Mouse (Mus musculus) layer of hippocampus, adult 11-12 months (tissue): ENCODE measurements around the gene Ldhb.
"Not testable (repeated sequence)": the region's sequence is repeated elsewhere in the genome, so short reads cannot be mapped to it uniquely, and the experiment has no call there.

Experiments
- DNase-seq: peaks from one replicate; pipeline ENCODE4 v3.0.0; 2022; ENCODE audit warnings: low spot score

Ldhb gene

DNA sequence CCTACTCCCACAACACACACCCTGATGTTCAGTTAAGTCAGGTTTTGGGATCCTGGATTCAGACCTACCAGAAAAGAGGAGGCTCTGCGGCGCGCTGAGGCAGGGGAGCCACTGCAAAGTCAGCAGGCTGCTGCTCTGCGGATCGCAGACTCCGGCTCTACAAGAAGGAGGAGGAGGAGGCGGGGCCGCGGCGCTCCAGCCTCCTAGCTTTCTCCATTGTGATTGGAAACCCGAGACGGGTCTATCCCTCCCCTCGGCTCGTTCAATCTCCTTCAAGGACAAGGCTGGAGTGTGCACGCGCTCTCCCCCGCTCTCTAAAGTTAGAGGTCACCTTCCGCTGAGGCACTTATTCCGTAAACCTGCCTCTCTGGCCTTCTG lies at the start of gene Ldhb:
Gene Ldhb (minus strand): TSS at position 173 of the 378 bp plus-strand sequence.
- DNase-seq: peak; percentile 93

DNA sequence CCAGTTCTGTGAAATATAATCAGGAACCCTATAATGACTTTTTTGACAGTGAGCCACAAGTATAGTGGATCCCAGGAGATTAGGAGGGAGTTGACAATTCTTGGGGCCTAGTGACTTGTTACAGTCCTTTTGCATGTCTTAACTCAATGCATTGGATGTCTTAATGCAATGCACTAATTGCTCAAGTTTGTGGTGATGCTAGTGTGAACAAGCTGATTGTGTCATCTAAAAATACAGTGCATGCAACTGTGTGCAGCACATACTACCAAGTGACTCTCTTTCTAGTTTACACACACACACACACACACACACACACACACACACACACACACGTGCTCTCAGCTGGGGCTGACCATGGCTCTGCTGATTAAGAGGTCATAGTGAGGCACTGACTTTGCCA lies 48.2 kb upstream of the Ldhb start:
- no peak for DNase-seq

DNA sequence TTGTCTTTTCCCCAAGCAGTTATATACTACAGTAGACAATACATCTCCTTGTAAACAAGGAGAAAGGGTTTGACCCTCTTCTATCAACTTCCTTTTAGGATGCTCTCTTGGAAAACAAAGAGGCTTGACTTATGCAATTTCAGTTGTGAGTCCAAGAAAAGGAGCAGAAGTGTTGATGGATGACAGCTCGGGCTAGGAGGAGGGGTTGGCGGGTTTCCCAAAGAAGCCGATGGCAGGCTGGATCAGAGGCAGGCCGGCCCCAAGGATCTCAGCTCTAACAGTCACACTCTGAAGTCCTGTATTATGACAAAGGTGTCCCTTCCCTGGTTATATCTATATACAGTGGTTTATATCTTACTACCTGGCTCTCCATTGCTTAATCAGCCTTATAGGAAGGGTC lies 43.7 kb upstream of the Ldhb start:
- no peak for DNase-seq

DNA sequence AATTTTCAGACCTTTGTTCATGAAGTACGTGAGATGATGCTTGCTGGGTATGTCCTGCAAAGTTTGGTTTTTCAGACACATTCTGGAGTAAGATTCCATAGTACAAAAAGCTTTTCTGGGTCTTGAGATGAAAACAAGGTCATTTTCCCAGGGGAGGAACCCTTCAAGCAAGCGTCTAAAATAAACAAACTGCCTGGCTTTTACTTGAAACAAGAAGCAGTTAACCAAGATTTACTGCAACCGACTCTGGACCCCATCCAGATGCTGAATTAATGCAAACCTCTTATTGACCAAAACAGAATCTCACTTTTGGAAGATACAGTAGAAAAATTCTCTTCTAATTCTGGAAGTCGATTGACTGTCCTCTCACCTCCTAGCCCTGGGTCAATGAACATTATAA lies 43.1 kb upstream of the Ldhb start:
- no peak for DNase-seq

DNA sequence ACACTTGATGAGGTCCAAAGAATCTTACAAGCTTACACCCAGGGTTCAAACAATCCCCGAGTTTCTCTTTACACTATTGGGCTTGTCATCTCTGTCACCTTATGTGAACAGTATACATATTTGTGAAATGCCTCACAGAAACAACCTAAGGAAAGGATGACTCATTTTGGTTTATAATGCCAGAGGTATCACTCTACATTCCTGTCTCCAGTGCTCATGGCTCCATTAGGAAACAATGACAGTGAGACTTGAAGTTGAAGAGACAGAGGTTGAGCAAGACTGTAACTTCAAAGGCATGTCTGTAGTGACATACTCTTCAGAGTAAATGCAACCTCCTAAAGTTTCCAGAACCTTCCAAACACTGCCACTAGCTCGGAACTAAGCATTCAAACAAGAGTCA lies 40.6 kb upstream of the Ldhb start:
- no peak for DNase-seq

DNA sequence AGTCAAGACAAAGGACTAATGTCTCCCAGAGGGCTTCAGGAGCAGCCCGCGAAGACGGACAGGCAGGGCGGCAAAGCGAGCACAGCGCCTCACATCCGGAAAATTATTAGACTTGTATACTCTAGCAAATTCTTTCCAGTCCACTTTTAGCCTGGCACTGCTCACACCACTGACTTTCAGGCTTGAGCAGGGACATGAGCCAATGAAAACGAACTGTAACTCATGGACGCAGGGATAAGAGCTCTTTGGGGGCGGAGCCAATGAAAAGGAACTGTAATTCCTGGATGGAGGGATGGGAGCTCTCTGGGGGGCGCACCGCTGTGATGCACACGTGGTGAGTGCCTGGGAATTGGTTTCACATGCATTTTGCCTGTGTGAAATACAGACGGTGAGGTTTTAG lies 37.4 kb upstream of the Ldhb start:
- DNase-seq: no peak

DNA sequence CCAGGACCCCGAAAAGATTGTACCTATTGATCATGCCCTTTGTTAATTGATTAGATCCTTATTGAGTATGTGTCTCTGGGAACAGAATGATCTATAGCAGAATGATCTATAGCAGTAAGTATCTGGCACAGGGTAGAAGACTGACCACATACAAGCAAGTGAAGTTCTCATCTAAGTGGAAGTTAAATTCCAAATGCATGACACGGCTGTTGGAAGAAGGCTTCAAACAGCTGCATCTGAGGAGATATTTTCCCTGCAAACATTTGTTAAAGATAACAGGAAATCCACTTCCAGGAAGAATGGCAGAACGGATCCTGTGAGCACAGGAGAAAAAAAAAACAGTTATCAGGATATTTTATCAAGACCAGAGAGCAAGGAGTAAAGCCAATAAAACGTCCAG lies 35.9 kb upstream of the Ldhb start:
- DNase-seq: no peak

DNA sequence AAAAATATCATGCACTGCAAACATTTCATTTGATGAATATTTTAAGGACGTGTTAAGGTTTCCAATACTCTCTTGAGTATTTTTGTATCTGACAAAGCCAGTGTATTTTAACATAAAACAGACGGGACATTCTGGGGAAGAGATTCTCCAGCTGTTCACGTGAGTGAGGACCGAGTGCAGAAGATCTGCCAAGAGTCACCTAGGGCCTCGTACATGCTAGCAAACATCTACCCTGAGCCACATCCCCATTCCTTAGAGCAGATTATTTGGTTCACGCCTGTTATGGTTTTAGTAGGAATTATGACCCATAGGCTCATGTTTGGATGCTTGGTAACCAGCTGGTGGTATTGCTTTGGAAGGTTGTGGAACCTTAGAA lies 35.0 kb upstream of the Ldhb start:
- no peak for DNase-seq

DNA sequence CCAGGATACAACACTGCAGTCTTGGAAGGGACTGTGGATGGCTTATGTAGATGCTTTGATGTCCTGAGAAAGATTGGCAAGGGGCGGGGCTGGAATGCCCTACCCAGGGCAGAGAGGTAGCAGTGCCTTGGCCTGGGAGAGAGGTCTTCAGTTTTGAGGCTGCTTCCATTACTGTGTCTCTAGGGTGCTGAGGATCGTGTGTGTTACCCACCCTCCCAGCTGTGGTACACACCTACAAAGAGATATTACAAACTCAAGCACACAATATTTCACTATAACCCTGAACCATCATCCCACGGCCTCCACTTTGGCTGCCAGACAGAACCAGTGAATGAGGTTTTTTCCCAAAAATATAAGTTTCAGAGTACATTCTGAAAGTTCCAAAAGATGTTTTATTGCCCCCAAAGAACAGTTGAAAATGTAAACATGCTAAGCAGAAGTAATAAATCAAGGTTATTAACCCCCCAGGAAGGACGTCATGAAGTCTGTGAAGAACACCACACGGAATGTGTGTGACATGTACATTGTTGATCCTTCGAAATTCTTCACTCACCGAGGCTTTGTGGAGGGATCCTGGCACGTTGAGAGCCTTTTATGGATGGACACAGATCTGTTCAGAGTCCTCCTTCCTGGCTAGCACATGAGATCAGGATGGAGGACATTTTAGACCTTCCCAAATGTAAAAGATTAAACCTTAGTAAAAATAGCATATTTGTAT lies 34.5 kb upstream of the Ldhb start:
- DNase-seq: no peak

DNA sequence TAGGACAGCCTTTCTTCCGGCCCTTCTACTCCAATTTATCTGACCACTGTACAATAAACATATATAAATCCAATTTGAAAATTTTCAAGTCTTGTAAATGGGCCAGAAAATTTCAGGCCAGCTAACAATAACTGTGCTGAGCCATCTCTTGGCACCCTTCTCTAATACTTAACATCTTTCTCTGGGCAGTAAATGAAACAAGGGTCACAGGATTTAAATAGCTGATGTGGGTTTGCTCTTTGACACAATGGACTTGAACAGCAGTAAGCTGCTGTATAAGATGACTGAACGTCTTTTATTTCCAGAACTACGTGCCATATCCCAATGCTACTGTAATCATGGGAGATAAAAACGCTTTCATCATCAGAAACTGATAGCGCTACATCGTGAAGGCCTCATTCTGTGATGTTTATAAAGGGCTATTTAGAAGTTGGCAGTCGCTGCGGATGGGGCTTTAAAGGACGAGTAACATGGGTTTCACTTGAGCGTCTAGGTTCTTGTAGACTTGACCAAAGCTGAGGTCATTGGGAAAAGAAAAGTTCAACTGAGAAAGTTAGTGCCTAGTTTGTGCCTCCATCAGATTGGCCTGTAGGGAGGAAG lies 32.9 kb upstream of the Ldhb start:
- no peak for DNase-seq

DNA sequence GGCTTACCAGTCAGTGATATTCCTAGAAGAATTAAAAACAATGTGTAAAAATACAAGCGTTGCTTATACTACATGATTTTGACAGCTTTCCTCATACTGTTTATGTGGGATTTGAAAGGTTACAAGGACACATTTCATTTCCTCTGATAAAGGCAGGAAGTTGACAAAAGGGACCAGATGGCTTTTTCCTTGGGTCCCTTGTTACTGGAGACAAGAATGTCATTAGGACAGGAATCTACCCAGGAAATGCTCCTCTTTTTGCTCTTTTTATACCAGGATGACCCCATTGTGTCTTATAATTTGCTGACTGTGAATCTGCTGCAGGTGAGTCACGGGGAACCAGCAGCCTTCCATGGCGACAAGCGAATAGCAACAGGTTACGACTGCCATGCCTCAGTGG lies 32.4 kb upstream of the Ldhb start:
- no peak for DNase-seq

DNA sequence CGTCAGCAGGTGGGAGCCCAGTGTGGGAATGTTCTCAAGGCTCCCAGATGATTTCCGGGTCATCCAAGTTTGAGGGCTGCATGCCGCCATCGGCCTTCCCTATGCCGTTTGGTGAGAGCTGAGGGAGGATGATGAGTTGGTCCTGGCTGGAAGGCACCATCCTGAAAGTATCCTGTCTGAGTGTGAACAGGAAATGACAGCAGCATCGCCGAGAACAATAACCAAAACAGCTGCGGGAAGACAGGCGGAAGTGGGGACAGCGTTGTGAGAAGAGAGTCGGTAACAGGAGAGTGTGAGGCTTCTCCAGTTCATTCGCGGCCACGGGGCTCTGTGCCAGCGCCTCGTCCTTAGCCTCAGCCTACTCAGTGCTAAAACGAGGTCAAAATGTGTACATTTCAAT lies 30.7 kb upstream of the Ldhb start:
- DNase-seq: no peak

DNA sequence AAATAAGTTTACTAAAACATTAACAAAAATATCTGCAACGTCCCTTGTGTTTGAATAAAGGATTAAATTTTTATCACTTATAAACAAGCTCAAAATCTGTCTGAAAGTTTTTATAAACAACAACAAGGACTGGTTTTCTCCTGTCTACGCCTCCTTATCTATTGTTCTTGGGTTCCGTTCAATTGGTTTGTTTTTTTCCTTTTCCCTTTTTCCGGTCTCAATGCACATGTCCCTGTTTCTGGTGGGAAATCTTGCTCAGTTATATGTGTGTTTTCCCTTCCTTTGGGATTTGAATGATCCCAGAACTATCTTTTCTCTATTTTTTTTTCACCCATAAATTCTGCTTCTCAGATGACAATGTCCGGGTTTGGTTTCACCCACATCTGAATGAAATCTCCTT lies 25.7 kb upstream of the Ldhb start:
- no peak for DNase-seq

DNA sequence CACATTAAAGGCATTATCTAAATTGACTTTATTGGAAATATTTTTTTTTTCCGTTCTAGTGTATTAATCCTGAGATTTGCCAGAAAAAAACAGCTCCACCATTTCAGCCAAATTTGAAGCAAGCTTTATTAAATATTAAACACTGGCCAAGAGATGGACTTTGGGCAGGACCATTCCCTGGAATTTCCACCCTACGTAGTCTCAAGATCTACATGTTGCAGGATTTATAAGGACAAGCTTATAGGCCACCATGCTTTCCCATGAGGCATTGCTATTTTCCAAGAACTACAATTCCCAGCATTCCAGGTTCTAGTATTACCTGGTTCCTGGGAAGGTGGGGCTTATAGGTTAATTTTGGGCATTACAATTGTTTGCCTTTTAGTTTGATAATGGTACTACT lies 24.9 kb upstream of the Ldhb start:
- no peak for DNase-seq

DNA sequence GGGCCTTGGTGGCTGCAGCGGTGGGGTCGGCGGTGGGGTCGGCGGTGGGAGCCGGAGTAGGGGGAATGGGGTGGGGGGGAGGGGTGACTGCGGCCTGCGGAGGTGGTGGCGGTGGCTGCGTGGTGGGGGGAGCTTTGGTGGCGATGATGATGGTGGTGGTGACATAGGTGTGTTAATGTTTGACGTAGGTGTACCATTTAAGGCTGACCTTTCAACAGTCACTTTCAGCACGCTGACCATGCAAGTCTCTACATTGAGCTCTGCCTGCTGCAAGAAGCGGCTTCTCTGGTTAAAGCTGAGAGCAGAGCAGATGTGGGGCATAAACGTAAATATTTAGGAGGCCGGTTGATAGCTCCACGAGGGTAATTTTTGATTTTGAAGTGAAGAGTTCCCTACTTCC lies 24.4 kb upstream of the Ldhb start:
- DNase-seq: no peak

DNA sequence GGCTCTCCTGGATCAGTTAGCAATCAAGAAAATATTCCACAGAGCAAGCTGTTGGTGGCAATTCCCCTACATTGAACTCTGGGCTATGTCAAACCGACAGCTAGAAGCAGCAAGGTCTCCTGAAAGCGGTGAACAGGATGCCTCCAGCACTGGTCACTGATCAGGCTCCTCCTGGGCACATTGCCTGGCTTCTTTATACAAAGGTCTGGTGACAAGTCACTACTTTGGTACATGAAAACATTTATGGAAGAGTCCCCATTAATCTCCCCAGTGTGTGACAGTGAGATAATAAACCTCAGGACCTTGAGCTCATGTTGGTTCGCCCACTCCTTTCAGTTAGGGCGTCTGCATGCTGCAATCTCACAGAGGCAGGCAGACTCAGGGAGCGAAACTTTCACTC lies 22.6 kb upstream of the Ldhb start:
- DNase-seq: no peak

DNA sequence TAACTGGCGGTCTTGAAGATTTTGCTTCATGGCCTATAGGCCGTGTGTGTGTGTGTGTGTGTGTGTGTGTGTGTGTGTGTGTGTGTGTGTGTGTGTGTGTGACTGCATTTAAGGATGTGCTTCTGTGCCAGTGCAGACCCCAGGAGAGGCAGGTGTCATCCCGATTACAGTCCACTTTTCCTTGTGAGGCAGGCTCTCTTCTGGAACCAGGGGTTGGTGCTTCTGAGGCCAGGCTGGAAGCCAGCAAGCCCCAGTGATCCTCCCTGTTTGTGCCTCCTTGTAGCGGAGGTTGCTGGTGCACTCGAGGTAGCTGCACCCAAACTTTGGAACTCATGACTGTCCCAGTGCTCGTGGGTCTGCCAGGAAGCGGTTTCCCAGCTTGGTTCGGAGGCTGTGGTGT lies 21.9 kb upstream of the Ldhb start:
- no peak for DNase-seq

DNA sequence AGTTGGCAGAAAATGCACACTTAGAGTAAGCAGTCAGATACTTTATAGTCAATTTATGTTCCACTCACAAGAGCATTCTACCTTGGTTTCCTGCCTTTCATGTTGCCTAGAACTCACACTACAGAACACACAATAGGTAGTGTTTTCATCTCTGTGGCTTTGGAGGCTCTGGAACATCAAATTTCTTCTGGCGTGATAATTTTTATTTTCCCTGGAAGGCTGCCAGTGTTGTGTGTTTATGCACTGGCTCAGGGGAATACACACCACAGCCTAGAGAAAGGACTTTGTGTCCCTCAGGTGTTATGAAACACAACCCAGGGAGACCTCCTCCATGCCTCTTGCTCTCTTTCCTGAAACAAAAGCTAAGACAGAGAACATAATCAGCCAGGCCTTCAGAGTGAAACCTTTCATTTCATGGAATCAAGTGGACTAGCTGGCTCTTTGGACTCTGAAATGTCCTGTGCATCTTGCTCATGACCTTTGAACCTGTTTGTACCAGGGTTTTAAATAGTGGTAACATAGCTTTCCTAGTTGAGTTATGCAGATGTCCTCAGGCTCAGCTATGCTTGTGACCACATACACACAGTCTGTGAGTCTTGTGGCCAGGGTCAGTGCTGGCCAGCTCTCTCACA lies 20.3 kb upstream of the Ldhb start:
- DNase-seq: no peak

DNA sequence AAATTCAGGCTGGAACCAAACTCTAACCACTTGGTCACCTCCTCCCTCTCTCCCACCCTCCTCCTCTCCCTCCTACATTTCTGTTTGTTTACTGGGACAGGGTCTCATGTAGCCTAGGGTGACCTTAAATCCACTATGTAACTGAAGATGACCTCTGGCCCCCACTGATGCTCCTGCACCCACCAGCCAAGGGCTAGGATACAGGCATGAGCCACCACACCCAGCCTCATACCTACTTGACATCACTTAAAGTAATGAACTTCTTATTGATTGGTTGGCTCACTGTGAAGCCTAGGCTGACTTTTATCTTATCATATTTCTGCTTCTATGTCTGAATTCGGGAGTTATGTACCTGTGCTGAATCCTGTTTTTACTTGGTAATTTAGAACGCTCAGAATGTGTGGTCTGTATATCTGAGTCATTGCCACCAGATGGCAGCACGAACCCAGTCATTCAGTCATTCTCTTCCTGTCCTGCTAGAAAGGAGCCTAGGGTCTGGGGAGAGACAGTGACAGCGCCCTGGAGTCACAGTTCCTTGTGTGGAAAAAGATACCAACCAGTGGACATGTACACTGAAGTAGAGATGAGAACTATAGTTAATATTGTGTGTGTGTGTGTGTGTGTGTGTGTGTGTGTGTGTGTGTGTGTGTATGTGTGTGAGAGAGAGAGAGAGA lies 17.0 kb upstream of the Ldhb start:
- peak; percentile 72 for DNase-seq

DNA sequence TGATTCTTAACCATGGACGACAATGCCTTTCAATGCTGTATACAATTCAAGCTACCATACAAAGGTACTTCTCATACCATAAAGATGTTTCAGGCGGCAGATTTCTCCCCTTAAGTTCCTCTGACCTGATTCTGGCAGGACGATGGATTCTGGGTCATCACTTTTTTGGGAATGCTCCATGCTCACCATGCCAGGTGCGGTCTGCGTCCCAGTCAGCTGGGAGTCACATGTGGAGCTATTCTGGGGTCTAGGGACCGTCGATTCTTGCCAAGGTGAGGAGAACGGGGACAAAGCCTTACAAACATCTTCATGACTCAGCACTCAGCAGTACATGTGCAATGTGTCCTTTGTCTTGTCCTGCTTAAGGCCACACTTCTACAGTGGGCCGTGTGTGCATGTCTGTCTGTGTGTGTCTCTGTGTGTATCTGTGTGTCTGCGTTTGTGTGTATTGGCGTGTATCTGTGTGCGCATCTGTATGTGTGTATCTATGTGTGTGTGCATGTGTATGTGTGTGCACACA lies 13.9 kb upstream of the Ldhb start:
- DNase-seq: no peak

DNA sequence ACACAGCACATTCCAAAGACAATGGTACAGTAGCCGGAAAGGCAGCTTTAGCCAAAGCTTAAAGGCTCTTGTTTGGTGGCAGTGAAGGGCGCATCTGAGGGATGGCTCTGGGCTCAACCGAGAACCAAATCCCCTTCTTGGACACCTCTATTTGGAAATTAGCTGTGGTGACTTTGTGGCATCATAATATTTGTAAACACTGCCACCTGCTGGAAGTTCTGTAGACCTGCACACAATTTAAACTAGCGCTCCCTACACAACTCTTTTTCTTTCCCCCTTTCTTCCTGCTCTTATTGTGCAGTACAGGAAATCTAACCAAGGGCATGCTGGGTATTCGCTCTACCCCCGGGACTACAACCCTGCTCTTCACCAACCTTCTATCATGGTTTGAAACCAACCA lies 11.4 kb upstream of the Ldhb start:
- no peak for DNase-seq

DNA sequence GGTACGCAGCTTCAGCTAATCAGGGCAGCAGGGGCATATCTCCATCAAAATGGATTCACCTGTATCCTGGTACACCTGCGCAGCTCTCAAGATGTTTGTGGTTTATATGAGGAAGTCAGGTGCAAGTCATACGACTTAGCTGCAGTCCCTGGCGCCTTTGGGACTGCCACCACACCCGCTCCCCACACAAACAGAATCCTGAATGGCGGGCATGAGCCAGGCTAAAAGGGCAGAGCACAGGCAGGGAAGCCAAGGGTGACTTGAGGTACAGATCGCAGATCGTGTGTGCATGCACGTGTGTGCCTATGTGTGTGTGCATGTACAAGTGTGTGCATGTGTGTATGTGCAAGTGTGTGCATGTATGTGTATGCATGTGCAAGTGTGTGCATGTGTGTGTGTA lies 7.6 kb upstream of the Ldhb start:
- DNase-seq: not testable (repeated sequence)

DNA sequence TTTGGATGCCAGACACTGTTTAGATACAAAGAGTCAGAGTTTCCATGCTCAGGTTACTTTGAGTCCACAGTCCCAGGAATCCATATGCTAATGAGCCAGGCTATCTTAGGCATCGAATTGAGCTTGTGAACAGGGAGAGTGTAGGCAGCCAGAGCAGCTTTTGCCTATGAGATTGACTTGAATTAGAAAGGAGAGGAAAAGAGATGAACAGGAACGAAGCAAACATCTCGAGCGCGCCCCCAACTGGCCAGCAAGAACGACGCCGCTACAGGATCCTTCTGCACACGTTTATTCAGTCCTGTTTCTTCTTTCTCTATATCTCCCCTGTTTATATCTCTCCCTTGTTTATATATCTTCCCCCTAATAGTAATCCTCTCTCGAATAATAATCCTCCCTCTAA lies 7.2 kb upstream of the Ldhb start:
- DNase-seq: peak; percentile 72
